Comparison of ENCODE assay signal across 25 mouse cellular contexts in genomic region chr13:81407881-81408460, GRCm38 (mm10).
"Had no signal": no experiment of that assay in that cellular context is flagged by ENCODE, and none has a peak within 500 bp of the region (broad histone marks: within the 10 kb centered on the region; RNA-seq: fewer than 3 reads in every experiment).

No protein-coding gene starts in this region.

- H3K27ac ChIP-seq: kidney, embryonic 15.5 days; limb, embryonic 10.5 days; limb, embryonic 13.5 days; liver, embryonic 12.5 days; liver, embryonic 15.5 days; lung, embryonic 15.5 days; midbrain, embryonic 10.5 days; neural tube, embryonic 13.5 days; stomach, embryonic 15.5 days had no signal

- DNase-seq: kidney, adult 8-10 months; kidney, postnatal 10 days; kidney, postnatal 36 days; liver; lung, adult 18-20 months; lung, postnatal 10 days; lung, postnatal 36 days; midbrain, embryonic 14.5 days; retina, postnatal 1 day; right cerebral cortex, postnatal 25 days; spleen, adult 18-20 months; thymus, adult 2 months; thymus, postnatal 14 days; thymus, postnatal 4 days had no signal

- ATAC-seq: liver, embryonic 12.5 days had no signal

- H3K4me1 ChIP-seq: kidney, embryonic 15.5 days; limb, embryonic 10.5 days; limb, embryonic 13.5 days; liver, embryonic 12.5 days; liver, embryonic 15.5 days; lung, embryonic 15.5 days; megakaryocyte, embryonic 14.5 days; midbrain, embryonic 10.5 days; neural tube, embryonic 13.5 days; stomach, embryonic 15.5 days had no signal

- H3K36me3 ChIP-seq: kidney, embryonic 15.5 days; limb, embryonic 10.5 days; limb, embryonic 13.5 days; liver, embryonic 12.5 days; liver, embryonic 15.5 days; lung, embryonic 15.5 days; neural tube, embryonic 13.5 days; stomach, embryonic 15.5 days had no signal

- H3K9me3 ChIP-seq: kidney, embryonic 15.5 days; limb, embryonic 10.5 days; limb, embryonic 13.5 days; liver, embryonic 12.5 days; liver, embryonic 15.5 days; lung, embryonic 15.5 days; megakaryocyte, embryonic 14.5 days; midbrain, embryonic 10.5 days; neural tube, embryonic 13.5 days; stomach, embryonic 15.5 days had no signal

- H3K9ac ChIP-seq: kidney, embryonic 15.5 days; limb, embryonic 13.5 days; liver, embryonic 12.5 days; liver, embryonic 15.5 days; lung, embryonic 15.5 days; neural tube, embryonic 13.5 days; stomach, embryonic 15.5 days had no signal

- H3K27me3 ChIP-seq: kidney, embryonic 15.5 days; limb, embryonic 13.5 days; liver, embryonic 12.5 days; liver, embryonic 15.5 days; lung, embryonic 15.5 days; megakaryocyte, embryonic 14.5 days; neural tube, embryonic 13.5 days; stomach, embryonic 15.5 days had no signal

- H3K4me2 ChIP-seq: kidney, embryonic 15.5 days; limb, embryonic 13.5 days; liver, embryonic 12.5 days; liver, embryonic 15.5 days; lung, embryonic 15.5 days; neural tube, embryonic 13.5 days; stomach, embryonic 15.5 days had no signal

- H3K4me3 ChIP-seq: kidney, embryonic 15.5 days; limb, embryonic 10.5 days; limb, embryonic 13.5 days; liver, embryonic 12.5 days; liver, embryonic 15.5 days; lung, embryonic 15.5 days; megakaryocyte, embryonic 14.5 days; midbrain, embryonic 10.5 days; myocyte; neural tube, embryonic 13.5 days; stomach, embryonic 15.5 days had no signal
